In genomic region chr11:120256543-120256942, GRCm38 (mm10) we compare ENCODE assay signal across 12 mouse cellular contexts. TPM values are rescaled to one million over a fixed set of nuclear protein-coding genes. Genes with fewer than 3 reads are reported as not detected.
A peak's percentile ranks its signal among the peaks of the same experiment; 100 is the strongest.
DNase-seq lines count a peak whose midpoint lies in the region; ATAC-seq lines count a peak whose summit lies in the region.
"Had no signal": no experiment of that assay in that cellular context is flagged by ENCODE, and none has a peak within 500 bp of the region (broad histone marks: within the 10 kb centered on the region; RNA-seq: fewer than 3 reads in every experiment).

No protein-coding gene starts in this region.

- no peaks in the 10 kb centered on the region for H3K27me3 ChIP-seq in neural tube, embryonic 12.5 days (replicated peaks)
- no peaks in the 10 kb centered on the region for H3K27me3 ChIP-seq in neural tube, embryonic 15.5 days (replicated peaks)
- no peaks in the 10 kb centered on the region for H3K27me3 ChIP-seq in embryonic facial prominence, embryonic 15.5 days
- H3K27me3 ChIP-seq in midbrain, embryonic 15.5 days (replicated peaks): no peaks in the 10 kb centered on the region
- H3K27me3 ChIP-seq: limb, embryonic 12.5 days had no signal

- H3K4me1 ChIP-seq in neural tube, embryonic 12.5 days: peaks cover 98% of the 10 kb centered on the region
- peaks cover 94% of the 10 kb centered on the region for H3K4me1 ChIP-seq in neural tube, embryonic 15.5 days
- H3K4me1 ChIP-seq in embryonic facial prominence, embryonic 15.5 days: peaks cover 94% of the 10 kb centered on the region
- H3K4me1 ChIP-seq in midbrain, embryonic 15.5 days: peaks cover 89% of the 10 kb centered on the region

- peak; percentile 73 to 78 for DNase-seq in heart, adult 9 months (ENCODE audit: low spot score in 2 of 2)
- DNase-seq in heart, adult 8-10 months (ENCODE audit: low spot score): no peak
- DNase-seq in layer of hippocampus, adult 11-12 months (ENCODE audit: low spot score): no peak
- DNase-seq: right cerebral cortex, adult 18-20 months; thymus, postnatal 4 days had no signal

- H3K36me3 ChIP-seq in neural tube, embryonic 12.5 days: peaks cover 13% of the 10 kb centered on the region; the same call in 1 of the 2 replicates
- H3K36me3 ChIP-seq in neural tube, embryonic 15.5 days: no peaks in the 10 kb centered on the region
- no peaks in the 10 kb centered on the region for H3K36me3 ChIP-seq in embryonic facial prominence, embryonic 15.5 days
- H3K36me3 ChIP-seq in midbrain, embryonic 15.5 days (replicated peaks): no peaks in the 10 kb centered on the region

- WGBS in neural tube, embryonic 12.5 days: 61% methylated on average over 10 of the region's 10 CpGs
- 64% methylated on average over 10 of the region's 10 CpGs for WGBS in neural tube, embryonic 15.5 days
- 51% methylated on average over 10 of the region's 10 CpGs for WGBS in embryonic facial prominence, embryonic 15.5 days
- WGBS in midbrain, embryonic 15.5 days: 52% methylated on average over 10 of the region's 10 CpGs

- H3K9ac ChIP-seq in neural tube, embryonic 12.5 days: no peak overlapping the region
- H3K9ac ChIP-seq in neural tube, embryonic 15.5 days (replicated peaks): no peak overlapping the region
- no peak overlapping the region for H3K9ac ChIP-seq in embryonic facial prominence, embryonic 15.5 days
- no peak overlapping the region for H3K9ac ChIP-seq in midbrain, embryonic 15.5 days
- H3K9ac ChIP-seq: limb, embryonic 12.5 days had no signal

- no peak for ATAC-seq in neural tube, embryonic 12.5 days (ENCODE audit: low FRiP score, low read depth)
- no peak for ATAC-seq in neural tube, embryonic 15.5 days (ENCODE audit: low FRiP score)
- peak; percentile 39; the same call in 1 of the 2 replicates for ATAC-seq in embryonic facial prominence, embryonic 15.5 days (ENCODE audit: insufficient number of reproducible peaks, low FRiP score, low TSS enrichment, low read depth)
- ATAC-seq in midbrain, embryonic 15.5 days (replicated peaks): no peak
- ATAC-seq in megakaryocyte-erythroid progenitor cell, adult 5-6 weeks (replicated peaks; ENCODE audit: low FRiP score, low TSS enrichment, poor library complexity, severe bottlenecking): no peak

- H3K9me3 ChIP-seq in neural tube, embryonic 12.5 days: no peaks in the 10 kb centered on the region
- H3K9me3 ChIP-seq in neural tube, embryonic 15.5 days (replicated peaks): no peaks in the 10 kb centered on the region
- H3K9me3 ChIP-seq in embryonic facial prominence, embryonic 15.5 days (replicated peaks): no peaks in the 10 kb centered on the region
- H3K9me3 ChIP-seq in midbrain, embryonic 15.5 days: no peaks in the 10 kb centered on the region
- H3K9me3 ChIP-seq: limb, embryonic 12.5 days had no signal

- H3K27ac ChIP-seq in neural tube, embryonic 12.5 days: no peak overlapping the region
- no peak overlapping the region for H3K27ac ChIP-seq in neural tube, embryonic 15.5 days (replicated peaks)
- 0 out of 2 replicates have a peak overlapping the region, but pooled peaks have one; percentile 39 for H3K27ac ChIP-seq in embryonic facial prominence, embryonic 15.5 days (replicated peaks)
- H3K27ac ChIP-seq in midbrain, embryonic 15.5 days: 0 out of 2 replicates have a peak overlapping the region, but pooled peaks have one; percentile 0
- H3K27ac ChIP-seq: limb, embryonic 12.5 days had no signal

- H3K4me2 ChIP-seq in neural tube, embryonic 12.5 days (replicated peaks): 0 out of 2 replicates have a peak overlapping the region, but pooled peaks have one; percentile 16
- H3K4me2 ChIP-seq in neural tube, embryonic 15.5 days: no peak overlapping the region
- H3K4me2 ChIP-seq in embryonic facial prominence, embryonic 15.5 days (replicated peaks): no peak overlapping the region
- no peak overlapping the region for H3K4me2 ChIP-seq in midbrain, embryonic 15.5 days

- no peak overlapping the region for H3K4me3 ChIP-seq in neural tube, embryonic 12.5 days
- H3K4me3 ChIP-seq in neural tube, embryonic 15.5 days (replicated peaks): no peak overlapping the region
- H3K4me3 ChIP-seq in embryonic facial prominence, embryonic 15.5 days (replicated peaks): no peak overlapping the region
- no peak overlapping the region for H3K4me3 ChIP-seq in midbrain, embryonic 15.5 days
- H3K4me3 ChIP-seq: erythroblast, embryonic 14.5 days; limb, embryonic 12.5 days had no signal

RNA-seq across cellular contexts. Expression of gene Bahcc1, which starts 23.8 kb away (rescaled TPM):
- total RNA-seq in heart, adult 8-10 months (2022): 10 to 100 TPM in 2 of 4 experiments, 1 to 10 TPM in 2; 6.2 to 12.6 (median 9.3) TPM
- polyA plus RNA-seq in neural tube, embryonic 12.5 days (2016; fragmentation: Nextera tagmentation; extraction: Ambion mirVana): 21.6 and 22.8 TPM in 2 replicates
- 8.7 and 10.4 TPM in 2 replicates for polyA plus RNA-seq in neural tube, embryonic 15.5 days (2015; fragmentation: Nextera tagmentation; extraction: Ambion mirVana)
- 7.9 and 9.3 TPM in 2 replicates for polyA plus RNA-seq in embryonic facial prominence, embryonic 15.5 days (2015; fragmentation: Nextera tagmentation; extraction: Ambion mirVana)
- polyA plus RNA-seq in midbrain, embryonic 15.5 days (2015; fragmentation: Nextera tagmentation; extraction: Ambion mirVana): 16.2 and 16.7 TPM in 2 replicates
- 25.6 and 30.1 TPM in 2 replicates for total RNA-seq in megakaryocyte-erythroid progenitor cell, adult 5-6 weeks (2014; fragmentation: Nextera tagmentation)
- total RNA-seq in megakaryocyte-erythroid progenitor cell, adult 5-6 weeks (2017): 6.7 and 7.0 TPM in 2 replicates

Comparison
In these comparisons a context has a peak if more than half of its experiments do, and no peak if none do; other contexts are left out.
1. DNase-seq: peak in heart, adult 9 months (2 of 2); none in heart, adult 8-10 months (single experiment) and layer of hippocampus, adult 11-12 months (single experiment).
2. H3K27ac ChIP-seq: peak in embryonic facial prominence, embryonic 15.5 days (single experiment) and midbrain, embryonic 15.5 days (single experiment); none in neural tube, embryonic 12.5 days (single experiment) and neural tube, embryonic 15.5 days (single experiment).